Mouse (Mus musculus) monocyte, adult 5-6 weeks (primary cell): Measurements from ENCODE around the gene Sytl3. TPM values are rescaled to one million over a fixed set of nuclear protein-coding genes. Genes with fewer than 3 reads are reported as not detected.
"Not testable (repeated sequence)": the region's sequence is repeated elsewhere in the genome, so short reads cannot be mapped to it uniquely, and the experiment has no call there.

Experiments
- ATAC-seq: fragments of 153-309, 156-312 bp; replicated peaks from 2 replicates; pipeline ENCODE4 v1.8.0; 2017; ENCODE audit warnings: mild to moderate bottlenecking; ENCODE audit not compliant: low TSS enrichment, insufficient number of reproducible peaks, severe bottlenecking, poor library complexity, low FRiP score
- total RNA-seq: library from RNA; stranded (forward); fragments of 200-1000, 200-491, 200-594 nt; gene quantifications from 3 replicates; pipeline ENCODE4 v1.2.3, GENCODE M21; 2017

The Sytl3 gene
- total RNA-seq, 1 experiment from 2014 or later, result 92.4 TPM

GRCm38 (mm10) chr17:6681721-6682120 lies 22.8 kb downstream of the Sytl3 start:
- ATAC-seq, result not testable (repeated sequence)

- not testable (repeated sequence) for ATAC-seq
Measured at GRCm38 (mm10) chr17:6683702-6684101, 24.8 kb downstream of the Sytl3 start.

GRCm38 (mm10) chr17:6684464-6685287 lies 25.8 kb downstream of the Sytl3 start:
- not testable (repeated sequence) for ATAC-seq

GRCm38 (mm10) chr17:6685288-6685818 lies 26.5 kb downstream of the Sytl3 start:
- ATAC-seq, result peak; percentile 40; the same call in 1 of the 2 replicates

GRCm38 (mm10) chr17:6686299-6686971 lies 27.5 kb downstream of the Sytl3 start:
- not testable (repeated sequence) for ATAC-seq

- not testable (repeated sequence) for ATAC-seq
Measured at GRCm38 (mm10) chr17:6689344-6689743, 30.5 kb downstream of the Sytl3 start.

- peak; percentile 68 for ATAC-seq
Measured at GRCm38 (mm10) chr17:6691596-6691995, 32.7 kb downstream of the Sytl3 start.

GRCm38 (mm10) chr17:6695712-6696111 lies 36.8 kb downstream of the Sytl3 start:
- not testable (repeated sequence) for ATAC-seq

GRCm38 (mm10) chr17:6696521-6696920 lies 37.6 kb downstream of the Sytl3 start:
- ATAC-seq, result not testable (repeated sequence)

- peak; percentile 77 for ATAC-seq
Measured at GRCm38 (mm10) chr17:6697224-6697775, 38.4 kb downstream of the Sytl3 start.

- not testable (repeated sequence) for ATAC-seq
Measured at GRCm38 (mm10) chr17:6699502-6699901, 40.6 kb downstream of the Sytl3 start.

GRCm38 (mm10) chr17:6700077-6700476 lies 41.2 kb downstream of the Sytl3 start:
- not testable (repeated sequence) for ATAC-seq

GRCm38 (mm10) chr17:6702625-6703221 lies 43.8 kb downstream of the Sytl3 start:
- not testable (repeated sequence) for ATAC-seq

GRCm38 (mm10) chr17:6703381-6704270 lies 44.7 kb downstream of the Sytl3 start:
- ATAC-seq, result not testable (repeated sequence)

GRCm38 (mm10) chr17:6706448-6706847 lies 47.6 kb downstream of the Sytl3 start:
- ATAC-seq, result not testable (repeated sequence)

GRCm38 (mm10) chr17:6707422-6707821 lies 48.5 kb downstream of the Sytl3 start:
- ATAC-seq, result not testable (repeated sequence)

- not testable (repeated sequence) for ATAC-seq
Measured at GRCm38 (mm10) chr17:6708194-6708593, 49.3 kb downstream of the Sytl3 start.

GRCm38 (mm10) chr17:6713483-6713882 lies 54.6 kb downstream of the Sytl3 start:
- ATAC-seq, result not testable (repeated sequence)
